Mouse (Mus musculus) liver, embryonic 16.5 days (tissue): Measurements from ENCODE around the gene Ly6g6f. TPM values are rescaled to one million over a fixed set of nuclear protein-coding genes. Genes with fewer than 3 reads are reported as not detected.
A peak's percentile ranks its signal among the peaks of the same experiment; 100 is the strongest.
"Not testable (repeated sequence)": the region's sequence is repeated elsewhere in the genome, so short reads cannot be mapped to it uniquely, and the experiment has no call there.

ENCODE experiments used
- ATAC-seq: fragments of 200-750 bp; cut with Nextera tagmentation; 2 replicates; pipeline ENCODE4 v1.8.0; 2017; ENCODE audit warnings: low read depth, mild to moderate bottlenecking, moderate number of reproducible peaks, moderate library complexity
- H3K27ac ChIP-seq: fragments of 300-500 bp; sonication (generic); 2 replicates; pipeline ENCODE4 v1.5.1; 2014; ENCODE audit warnings: mild to moderate bottlenecking, low read length
- H3K27me3 ChIP-seq: fragments of 300-500 bp; sonication (generic); 2 replicates; pipeline ENCODE4 v1.6.1; 2014; ENCODE audit warnings: low read depth, low read length, mixed read lengths; ENCODE audit not compliant: control insufficient read depth, insufficient read depth
- H3K36me3 ChIP-seq: fragments of 300-500 bp; sonication (generic); 2 replicates; pipeline ENCODE4 v1.6.1; 2014; ENCODE audit warnings: mild to moderate bottlenecking; ENCODE audit not compliant: control insufficient read depth, insufficient read depth
- H3K4me1 ChIP-seq: fragments of 300-500 bp; sonication (generic); 2 replicates; pipeline ENCODE4 v1.6.1; 2014; ENCODE audit warnings: low read depth, low read length, mixed read lengths; ENCODE audit not compliant: control insufficient read depth
- H3K4me2 ChIP-seq: fragments of 300-500 bp; sonication (generic); 2 replicates; pipeline ENCODE4 v1.6.1; 2014; ENCODE audit warnings: low read depth, low read length, mixed read lengths
- H3K4me3 ChIP-seq: fragments of 300-500 bp; sonication (generic); 2 replicates; pipeline ENCODE4 v1.5.1; 2014; ENCODE audit warnings: low read depth, mild to moderate bottlenecking, low read length
- H3K9ac ChIP-seq: fragments of 300-500 bp; sonication (generic); 2 replicates; pipeline ENCODE4 v1.6.1; 2014; ENCODE audit warnings: low read depth, low read length
- H3K9me3 ChIP-seq: fragments of 300-500 bp; sonication (generic); replicated peaks from 2 replicates; pipeline ENCODE4 v1.6.1; 2016; ENCODE audit warnings: low read length; ENCODE audit not compliant: control insufficient read depth
- WGBS: fragments of 180-500 bp; shearing (Covaris S2); extraction: QIAGEN DNeasy Blood & Tissue Kit; methylation state at CpG from one replicate; pipeline ENCODE4 v1.1.7; 2014; ENCODE audit not compliant: insufficient replicate concordance; 5-methylcytosine and 5-hydroxymethylcytosine counted together
- polyA plus RNA-seq: library from polyadenylated mRNA; unstranded; fragments of >200 nt; fragmentation: Nextera tagmentation; extraction: Ambion mirVana; gene quantifications from 2 replicates; pipeline ENCODE4 v1.2.1, GENCODE M21; 2015

Gene Ly6g6f
- polyA plus RNA-seq, 1 experiment from 2014 or later, result 5.7 TPM

GRCm38 (mm10) chr17:35126206-35126611 is 40.8 kb upstream of the Ly6g6f start, which contains the start of gene D17H6S53E:
TSS of gene D17H6S53E (plus strand) at chr17:35126373.
- Histone ChIP-seq H3K4me1 (peaks cover 31% of the 10 kb centered on the region), H3K9me3 (no peaks in the 10 kb centered on the region), H3K4me2 (peak within 1 kb of the TSS; percentile 89), H3K36me3 (peaks cover 6% of the 10 kb centered on the region; the same call in 1 of the 2 replicates), H3K27ac (peak within 1 kb of the TSS; percentile 92), H3K27me3 (no peaks in the 10 kb centered on the region), H3K9ac (peak within 1 kb of the TSS; percentile 81), H3K4me3 (peak within 1 kb of the TSS; percentile 78)
- WGBS, result 0% methylated on average over 36 of the region's 36 CpGs
- peak; percentile 71 for ATAC-seq

GRCm38 (mm10) chr17:35125578-35125977 is 40.2 kb upstream of the Ly6g6f start:
- Histone ChIP-seq H3K9ac (peak overlapping the region; percentile 81), H3K4me2 (peak overlapping the region; percentile 89), H3K27me3 (no peaks in the 10 kb centered on the region), H3K4me3 (peak overlapping the region; percentile 78), H3K9me3 (no peaks in the 10 kb centered on the region), H3K36me3 (peaks cover 6% of the 10 kb centered on the region; the same call in 1 of the 2 replicates), H3K4me1 (peaks cover 31% of the 10 kb centered on the region), H3K27ac (peak overlapping the region; percentile 92)
- 38% methylated on average over 6 of the region's 6 CpGs for WGBS
- no peak for ATAC-seq

GRCm38 (mm10) chr17:35125081-35125480 is 39.7 kb upstream of the Ly6g6f start:
- no peak overlapping the region for H3K9ac ChIP-seq
- no peaks in the 10 kb centered on the region for H3K9me3 ChIP-seq
- H3K27me3 ChIP-seq, result no peaks in the 10 kb centered on the region
- H3K4me1 ChIP-seq, result peaks cover 33% of the 10 kb centered on the region
- peaks cover 6% of the 10 kb centered on the region; the same call in 1 of the 2 replicates for H3K36me3 ChIP-seq
- H3K4me3 ChIP-seq, result no peak overlapping the region
- H3K27ac ChIP-seq, result peak overlapping the region; percentile 92
- ATAC-seq, result no peak
- WGBS, result 62% methylated on average over 1 of the region's 1 CpGs
- H3K4me2 ChIP-seq, result peak overlapping the region; percentile 89; the same call in 1 of the 2 replicates

GRCm38 (mm10) chr17:35124261-35124896 is 39.0 kb upstream of the Ly6g6f start:
- H3K27ac ChIP-seq, result 0 out of 2 replicates have a peak overlapping the region, but pooled peaks have one; percentile 2
- H3K9me3 ChIP-seq, H3K9ac ChIP-seq, H3K4me2 ChIP-seq, H3K27me3 ChIP-seq, H3K4me3 ChIP-seq, H3K36me3 ChIP-seq, ATAC-seq: not testable (repeated sequence)
- peaks cover 37% of the 10 kb centered on the region for H3K4me1 ChIP-seq
- whole genome bisulfite sequencing, result 75% methylated on average over 12 of the region's 12 CpGs

- 89% methylated on average over 9 of the region's 9 CpGs for WGBS
- H3K4me2 ChIP-seq, H3K27me3 ChIP-seq, ATAC-seq, H3K9ac ChIP-seq, H3K27ac ChIP-seq, H3K36me3 ChIP-seq, H3K4me3 ChIP-seq, H3K9me3 ChIP-seq: not testable (repeated sequence)
- peaks cover 32% of the 10 kb centered on the region for H3K4me1 ChIP-seq
These were observed 37.9 kb upstream of the Ly6g6f start for GRCm38 (mm10) chr17:35123287-35123686.

GRCm38 (mm10) chr17:35121871-35122303 is 36.5 kb upstream of the Ly6g6f start, which contains the start of gene Csnk2b:
TSS of gene Csnk2b (minus strand) at chr17:35122053.
- Histone ChIP-seq H3K36me3 (peaks cover 20% of the 10 kb centered on the region), H3K9me3 (no peaks in the 10 kb centered on the region), H3K4me2 (peak within 1 kb of the TSS; percentile 94), H3K4me3 (peak within 1 kb of the TSS; percentile 97), H3K9ac (peak within 1 kb of the TSS; percentile 97), H3K27me3 (no peaks in the 10 kb centered on the region), H3K27ac (peak within 1 kb of the TSS; percentile 95), H3K4me1 (peaks cover 23% of the 10 kb centered on the region)
- WGBS, result 1% methylated on average over 19 of the region's 19 CpGs
- no peak for ATAC-seq

- Histone ChIP-seq H3K4me3 (peak within 1 kb of the TSS; percentile 97), H3K36me3 (peaks cover 25% of the 10 kb centered on the region), H3K9ac (peak within 1 kb of the TSS; percentile 97), H3K4me1 (peaks cover 17% of the 10 kb centered on the region), H3K27ac (peak within 1 kb of the TSS; percentile 95), H3K27me3 (no peaks in the 10 kb centered on the region), H3K9me3 (no peaks in the 10 kb centered on the region), H3K4me2 (peak within 1 kb of the TSS; percentile 94)
- ATAC-seq, result peak; percentile 94
- under 1% methylated on average over 50 of the region's 50 CpGs for WGBS
These were observed 35.9 kb upstream of the Ly6g6f start, which contains the start of gene Gpank1 for GRCm38 (mm10) chr17:35121143-35121799. TSS of gene Gpank1 (plus strand) at chr17:35121455.

GRCm38 (mm10) chr17:35120745-35121142 is 35.3 kb upstream of the Ly6g6f start:
- Histone ChIP-seq H3K27me3 (no peaks in the 10 kb centered on the region), H3K4me1 (peaks cover 17% of the 10 kb centered on the region), H3K9me3 (no peaks in the 10 kb centered on the region), H3K4me2 (peak overlapping the region; percentile 87), H3K36me3 (peaks cover 27% of the 10 kb centered on the region), H3K4me3 (peak overlapping the region; percentile 97), H3K27ac (peak overlapping the region; percentile 80), H3K9ac (peak overlapping the region; percentile 97)
- no peak for ATAC-seq
- under 1% methylated on average over 33 of the region's 33 CpGs for WGBS
